Mouse (Mus musculus) neural tube, embryonic 15.5 days (tissue): Measurements from ENCODE around the gene Lcn4. TPM values are rescaled to one million over a fixed set of nuclear protein-coding genes. Genes with fewer than 3 reads are reported as not detected.
A peak's percentile ranks its signal among the peaks of the same experiment; 100 is the strongest.
"Not testable (repeated sequence)": the region's sequence is repeated elsewhere in the genome, so short reads cannot be mapped to it uniquely, and the experiment has no call there.

Experiments used
- ATAC-seq: fragments of 200-750 bp; cut with Nextera tagmentation; 2 replicates; pipeline ENCODE4 v1.8.0; 2017; ENCODE audit warnings: mild to moderate bottlenecking, moderate TSS enrichment, moderate library complexity; ENCODE audit not compliant: low FRiP score
- H3K27ac ChIP-seq: fragments of 300-500 bp; sonication (generic); replicated peaks from 2 replicates; pipeline ENCODE4 v1.5.1; 2015; ENCODE audit warnings: mild to moderate bottlenecking, inconsistent platforms
- H3K27me3 ChIP-seq: fragments of 300-500 bp; sonication (generic); replicated peaks from 2 replicates; pipeline ENCODE4 v1.6.1; 2015; ENCODE audit warnings: inconsistent platforms
- H3K36me3 ChIP-seq: fragments of 300-500 bp; sonication (generic); 2 replicates; pipeline ENCODE4 v1.6.1; 2015; ENCODE audit warnings: inconsistent platforms
- H3K4me1 ChIP-seq: fragments of 300-500 bp; sonication (generic); 2 replicates; pipeline ENCODE4 v1.6.1; 2015; ENCODE audit warnings: inconsistent platforms
- H3K4me2 ChIP-seq: fragments of 300-500 bp; sonication (generic); 2 replicates; pipeline ENCODE4 v1.6.1; 2015; ENCODE audit warnings: inconsistent platforms, mild to moderate bottlenecking, moderate library complexity
- H3K4me3 ChIP-seq: fragments of 300-500 bp; sonication (generic); replicated peaks from 2 replicates; pipeline ENCODE4 v1.5.1; 2015; ENCODE audit warnings: mild to moderate bottlenecking, inconsistent platforms
- H3K9ac ChIP-seq: fragments of 300-500 bp; sonication (generic); replicated peaks from 2 replicates; pipeline ENCODE4 v1.6.1; 2015; ENCODE audit warnings: mild to moderate bottlenecking, inconsistent platforms
- H3K9me3 ChIP-seq: fragments of 300-500 bp; sonication (generic); replicated peaks from 2 replicates; pipeline ENCODE4 v1.6.1; 2016; ENCODE audit warnings: inconsistent platforms
- WGBS: fragments of 180-500 bp; shearing (Covaris S2); methylation state at CpG from one replicate; pipeline ENCODE4 v1.1.7; 2015; ENCODE audit warnings: mixed read lengths; 5-methylcytosine and 5-hydroxymethylcytosine counted together
- polyA plus RNA-seq: library from polyadenylated mRNA; unstranded; fragments of >200 nt; fragmentation: Nextera tagmentation; extraction: Ambion mirVana; gene quantifications from 2 replicates; pipeline ENCODE4 v1.2.1, GENCODE M21; 2015

Gene Lcn4
- not detected in 2 replicates for polyA plus RNA-seq

- H3K9ac ChIP-seq, result no peak within 1 kb of the TSS
- no peak within 1 kb of the TSS for H3K4me3 ChIP-seq
- H3K4me2 ChIP-seq, result no peak within 1 kb of the TSS
- H3K27ac ChIP-seq, result no peak within 1 kb of the TSS
- no peak for ATAC-seq
- no peaks in the 10 kb centered on the region for H3K27me3 ChIP-seq
- H3K36me3 ChIP-seq, result no peaks in the 10 kb centered on the region
- 93% methylated on average over 3 of the region's 3 CpGs for WGBS
- no peaks in the 10 kb centered on the region for H3K4me1 ChIP-seq
- no peaks in the 10 kb centered on the region for H3K9me3 ChIP-seq
These were observed at the start of gene Lcn4 for GRCm38 (mm10) chr2:26671182-26671581. Gene Lcn4 (minus strand): TSS chr2:26671282.

- H3K4me3 ChIP-seq, result no peak overlapping the region
- H3K4me2 ChIP-seq, result no peak overlapping the region
- no peaks in the 10 kb centered on the region for H3K9me3 ChIP-seq
- H3K36me3 ChIP-seq, result no peaks in the 10 kb centered on the region
- no peak for ATAC-seq
- H3K27me3 ChIP-seq, result no peaks in the 10 kb centered on the region
- WGBS, result 95% methylated on average over 1 of the region's 1 CpGs
- no peaks in the 10 kb centered on the region for H3K4me1 ChIP-seq
- no peak overlapping the region for H3K9ac ChIP-seq
- H3K27ac ChIP-seq, result no peak overlapping the region
These were observed 15.1 kb upstream of the Lcn4 start for GRCm38 (mm10) chr2:26686171-26686675.

- Histone ChIP-seq H3K9me3 (no peaks in the 10 kb centered on the region), H3K9ac (no peak overlapping the region), H3K4me3 (no peak overlapping the region), H3K27me3 (no peaks in the 10 kb centered on the region), H3K4me1 (no peaks in the 10 kb centered on the region), H3K36me3 (no peaks in the 10 kb centered on the region), H3K4me2 (no peak overlapping the region), H3K27ac (no peak overlapping the region)
- ATAC-seq, result no peak
These were observed 2.3 kb downstream of the Lcn4 start for GRCm38 (mm10) chr2:26668746-26669145.

GRCm38 (mm10) chr2:26663551-26663950 is 7.5 kb downstream of the Lcn4 start:
- not testable (repeated sequence) for ATAC-seq, H3K27ac ChIP-seq, H3K9ac ChIP-seq, H3K36me3 ChIP-seq, H3K4me2 ChIP-seq, H3K4me3 ChIP-seq, H3K27me3 ChIP-seq, H3K9me3 ChIP-seq
- peaks cover 11% of the 10 kb centered on the region for H3K4me1 ChIP-seq
- WGBS, result 71% methylated on average over 1 of the region's 1 CpGs

- Histone ChIP-seq H3K4me3 (no peak overlapping the region), H3K9me3 (no peaks in the 10 kb centered on the region), H3K27ac (no peak overlapping the region), H3K36me3 (no peaks in the 10 kb centered on the region), H3K9ac (no peak overlapping the region), H3K4me1 (peaks cover 11% of the 10 kb centered on the region), H3K27me3 (0 out of 2 replicates have a peak, but pooled peaks cover 3% of the 10 kb centered on the region), H3K4me2 (no peak overlapping the region)
- no peak for ATAC-seq
- 85% methylated on average over 10 of the region's 10 CpGs for WGBS
These were observed 8.0 kb downstream of the Lcn4 start for GRCm38 (mm10) chr2:26663112-26663511.

- Histone ChIP-seq H3K36me3 (no peaks in the 10 kb centered on the region), H3K4me3 (no peak overlapping the region), H3K4me2 (0 out of 2 replicates have a peak overlapping the region, but pooled peaks have one; percentile 76), H3K27me3 (0 out of 2 replicates have a peak, but pooled peaks cover 3% of the 10 kb centered on the region), H3K27ac (no peak overlapping the region), H3K9me3 (no peaks in the 10 kb centered on the region), H3K9ac (no peak overlapping the region), H3K4me1 (peaks cover 11% of the 10 kb centered on the region)
- 74% methylated on average over 13 of the region's 13 CpGs for WGBS
- no peak for ATAC-seq
These were observed 8.6 kb downstream of the Lcn4 start for GRCm38 (mm10) chr2:26662509-26662882.

- no peaks in the 10 kb centered on the region for H3K9me3 ChIP-seq
- H3K4me3 ChIP-seq, result peak overlapping the region; percentile 39
- ATAC-seq, result no peak
- H3K27ac ChIP-seq, result no peak overlapping the region
- WGBS, result 50% methylated on average over 29 of the region's 29 CpGs
- H3K27me3 ChIP-seq, result 0 out of 2 replicates have a peak, but pooled peaks cover 3% of the 10 kb centered on the region
- peak overlapping the region; percentile 44; the same call in 1 of the 2 replicates for H3K9ac ChIP-seq
- H3K4me1 ChIP-seq, result peaks cover 11% of the 10 kb centered on the region
- H3K36me3 ChIP-seq, result no peaks in the 10 kb centered on the region
- peak overlapping the region; percentile 76 for H3K4me2 ChIP-seq
These were observed 9.1 kb downstream of the Lcn4 start for GRCm38 (mm10) chr2:26661768-26662508.

GRCm38 (mm10) chr2:26661143-26661752 is 9.8 kb downstream of the Lcn4 start:
- peak overlapping the region; percentile 76 for H3K4me2 ChIP-seq
- H3K9ac ChIP-seq, result peak overlapping the region; percentile 44
- no peaks in the 10 kb centered on the region for H3K36me3 ChIP-seq
- H3K4me3 ChIP-seq, result peak overlapping the region; percentile 39
- 0 out of 2 replicates have a peak, but pooled peaks cover 3% of the 10 kb centered on the region for H3K27me3 ChIP-seq
- H3K27ac ChIP-seq, result no peak overlapping the region
- no peaks in the 10 kb centered on the region for H3K9me3 ChIP-seq
- ATAC-seq, result peak; percentile 38; the same call in 1 of the 2 replicates
- H3K4me1 ChIP-seq, result peaks cover 11% of the 10 kb centered on the region
- WGBS, result 2% methylated on average over 15 of the region's 20 CpGs

GRCm38 (mm10) chr2:26657426-26657825 is 13.7 kb downstream of the Lcn4 start:
- no peak for ATAC-seq
- Histone ChIP-seq H3K4me2 (no peak overlapping the region), H3K4me3 (no peak overlapping the region), H3K9me3 (no peaks in the 10 kb centered on the region), H3K4me1 (peaks cover 11% of the 10 kb centered on the region), H3K27me3 (0 out of 2 replicates have a peak, but pooled peaks cover 3% of the 10 kb centered on the region), H3K9ac (no peak overlapping the region), H3K36me3 (no peaks in the 10 kb centered on the region), H3K27ac (no peak overlapping the region)
- WGBS, result 84% methylated on average over 2 of the region's 2 CpGs

- no peaks in the 10 kb centered on the region for H3K36me3 ChIP-seq
- WGBS, result 18% methylated on average over 1 of the region's 1 CpGs
- H3K4me1 ChIP-seq, result no peaks in the 10 kb centered on the region
- no peak for ATAC-seq
- H3K27me3 ChIP-seq, result no peaks in the 10 kb centered on the region
- H3K9ac ChIP-seq, result no peak overlapping the region
- H3K9me3 ChIP-seq, result no peaks in the 10 kb centered on the region
- H3K4me2 ChIP-seq, result no peak overlapping the region
- H3K27ac ChIP-seq, result no peak overlapping the region
- no peak overlapping the region for H3K4me3 ChIP-seq
These were observed 16.4 kb downstream of the Lcn4 start for GRCm38 (mm10) chr2:26654687-26655086.

GRCm38 (mm10) chr2:26646643-26647293 is 24.3 kb downstream of the Lcn4 start:
- Histone ChIP-seq H3K27me3 (no peaks in the 10 kb centered on the region), H3K9ac (no peak overlapping the region), H3K27ac (no peak overlapping the region), H3K9me3 (no peaks in the 10 kb centered on the region), H3K4me3 (no peak overlapping the region), H3K4me2 (no peak overlapping the region), H3K4me1 (no peaks in the 10 kb centered on the region), H3K36me3 (no peaks in the 10 kb centered on the region)
- 34% methylated on average over 3 of the region's 3 CpGs for WGBS
- peak; percentile 96 for ATAC-seq
